Mouse (Mus musculus) CH12.LX (cell line): ENCODE measurements at regions not wholly inside any gene's neighbourhood (a gene's known extent, or its start where the extent isn't known, plus 50 kb on each side); places are given as distances from the start of the nearest gene placed in this dataset.

Source experiments
- DNase-seq: peaks from one replicate; pipeline ENCODE4 v3.0.0-alpha.2; 2013; ENCODE audit errors: extremely low read depth
- H3K27ac ChIP-seq: 2 replicates; pipeline ENCODE4 v1.5.1; 2012; ENCODE audit warnings: low read depth, mild to moderate bottlenecking, control low read depth, moderate library complexity; ENCODE audit not compliant: insufficient read depth
- H3K27me3 ChIP-seq: replicated peaks from 2 replicates; pipeline ENCODE3; 2012; ENCODE audit warnings: inconsistent platforms
- H3K36me3 ChIP-seq, 2 experiments: replicated peaks in 1 of 2; 2 replicates each; pipeline versions ENCODE3 to v1.6.1; 2012; ENCODE audit warnings: inconsistent platforms in 1 of 2, low read length in 1 of 2, mild to moderate bottlenecking in 1 of 2, mixed read lengths in 1 of 2, moderate library complexity in 1 of 2; ENCODE audit not compliant: control insufficient read depth in 1 of 2, insufficient read depth in 1 of 2
- H3K4me1 ChIP-seq, 2 experiments: 2 replicates each; pipeline ENCODE4 v1.6.1; 2012; ENCODE audit warnings: inconsistent platforms in 1 of 2, moderate library complexity in 1 of 2; ENCODE audit not compliant: insufficient read depth in 2 of 2, control insufficient read depth in 1 of 2
- H3K4me2 ChIP-seq: 2 replicates; pipeline ENCODE4 v1.6.1; 2012; ENCODE audit warnings: low read depth, mild to moderate bottlenecking, control low read depth; ENCODE audit not compliant: poor library complexity, insufficient read depth, severe bottlenecking
- H3K4me3 ChIP-seq, 3 experiments: fragments of 150-350 bp in 1 of 3; sonication (generic) in 1 of 3; replicated peaks in 1 of 3; 2 replicates each; pipeline versions ENCODE3 to v1.5.1; 2011 to 2012; ENCODE audit warnings: low read depth in 2 of 3, low read length in 2 of 3, mild to moderate bottlenecking in 2 of 3, moderate library complexity in 2 of 3, control low read depth in 1 of 3, improper control_type of control experiment in 1 of 3, inconsistent platforms in 1 of 3, mixed read lengths in 1 of 3; ENCODE audit not compliant: poor library complexity in 1 of 3
- H3K79me2 ChIP-seq: replicated peaks from 2 replicates; pipeline ENCODE4 v1.6.1; 2012; ENCODE audit warnings: mild to moderate bottlenecking, moderate library complexity; ENCODE audit not compliant: control insufficient read depth, poor library complexity, insufficient read depth, severe bottlenecking; ENCODE audit errors: extremely low read depth
- H3K9ac ChIP-seq: 2 replicates; pipeline ENCODE4 v1.6.1; 2012; ENCODE audit warnings: low read depth, mild to moderate bottlenecking, control low read depth, moderate library complexity; ENCODE audit not compliant: insufficient read depth
- H3K9me3 ChIP-seq: replicated peaks from 2 replicates; pipeline ENCODE3; 2012; ENCODE audit warnings: low read length, inconsistent platforms, mixed read lengths
- BHLHE40 ChIP-seq: IDR thresholded peaks from 2 replicates; pipeline ENCODE4 v1.6.1; 2011; ENCODE audit warnings: mild to moderate bottlenecking, low read depth, low read length, improper control_type of control experiment
- CHD2 ChIP-seq: IDR thresholded peaks from 2 replicates; pipeline ENCODE4 v1.6.1; 2011; ENCODE audit warnings: low read length, improper control_type of control experiment
- CTCF ChIP-seq, 2 experiments: IDR thresholded peaks in 1 of 2; conservative IDR thresholded peaks in 1 of 2; 2 replicates each; pipeline ENCODE4 v1.5.1; 2011 to 2012; ENCODE audit warnings: low read depth in 2 of 2, low read length in 2 of 2, improper control_type of control experiment in 1 of 2, inconsistent platforms in 1 of 2, mild to moderate bottlenecking in 1 of 2, moderate library complexity in 1 of 2
- E2F4 ChIP-seq: IDR thresholded peaks from 2 replicates; pipeline ENCODE4 v1.6.1; 2011; ENCODE audit warnings: low read depth, low read length, improper control_type of control experiment; ENCODE audit not compliant: insufficient replicate concordance
- ELF1 ChIP-seq: IDR thresholded peaks from 2 replicates; pipeline ENCODE4 v1.6.1; 2014; ENCODE audit warnings: low read depth, mild to moderate bottlenecking, inconsistent platforms, low read length, improper control_type of control experiment
- EP300 ChIP-seq: IDR thresholded peaks from 2 replicates; pipeline ENCODE4 v1.6.1; 2011; ENCODE audit warnings: low read length, improper control_type of control experiment
- ETS1 ChIP-seq: conservative IDR thresholded peaks from 2 replicates; pipeline ENCODE4 v1.6.1; 2012; ENCODE audit warnings: low read depth, mild to moderate bottlenecking, inconsistent platforms, low read length, improper control_type of control experiment, moderate library complexity
- IRF4 ChIP-seq: IDR thresholded peaks from 2 replicates; pipeline ENCODE4 v1.6.1; 2014; ENCODE audit warnings: low read depth, mild to moderate bottlenecking, inconsistent platforms, low read length, improper control_type of control experiment
- JUND ChIP-seq: conservative IDR thresholded peaks from 2 replicates; pipeline ENCODE4 v1.6.1; 2011; ENCODE audit warnings: low read depth, low read length, improper control_type of control experiment
- MAFK ChIP-seq: IDR thresholded peaks from 2 replicates; pipeline ENCODE4 v1.6.1; 2011; ENCODE audit warnings: low read length, improper control_type of control experiment; ENCODE audit not compliant: insufficient replicate concordance
- MAZ ChIP-seq: IDR thresholded peaks from 2 replicates; pipeline ENCODE4 v1.6.1; 2012; ENCODE audit warnings: low read depth, mild to moderate bottlenecking, inconsistent platforms, low read length, improper control_type of control experiment, moderate library complexity
- MYC ChIP-seq: IDR thresholded peaks from 2 replicates; pipeline ENCODE4 v1.6.1; 2011; ENCODE audit warnings: low read depth, mild to moderate bottlenecking, improper control_type of control experiment, low read length
- NELFE ChIP-seq: IDR thresholded peaks from 2 replicates; pipeline ENCODE4 v1.6.1; 2011; ENCODE audit warnings: low read depth, low read length, improper control_type of control experiment
- NRF1 ChIP-seq: IDR thresholded peaks from 2 replicates; pipeline ENCODE4 v1.6.1; 2014; ENCODE audit warnings: low read depth, mild to moderate bottlenecking, inconsistent platforms, low read length, improper control_type of control experiment, moderate library complexity
- PAX5 ChIP-seq: IDR thresholded peaks from 2 replicates; pipeline ENCODE4 v1.6.1; 2012; ENCODE audit warnings: low read length, inconsistent platforms, mixed read lengths
- POLR2A ChIP-seq: IDR thresholded peaks from 2 replicates; pipeline ENCODE4 v1.6.1; 2011; ENCODE audit warnings: low read depth, mild to moderate bottlenecking, improper control_type of control experiment, low read length
- TBP ChIP-seq: conservative IDR thresholded peaks from 2 replicates; pipeline ENCODE4 v1.6.1; 2011; ENCODE audit warnings: low read depth, low read length, improper control_type of control experiment
- TCF12 ChIP-seq: IDR thresholded peaks from 2 replicates; pipeline ENCODE4 v1.6.1; 2014; ENCODE audit warnings: low read depth, mild to moderate bottlenecking, inconsistent platforms, low read length, improper control_type of control experiment
- UBTF ChIP-seq: IDR thresholded peaks from 2 replicates; pipeline ENCODE4 v1.6.1; 2012; ENCODE audit warnings: low read depth, mild to moderate bottlenecking, inconsistent platforms, low read length, improper control_type of control experiment, moderate library complexity
- USF1 ChIP-seq: IDR thresholded peaks from 2 replicates; pipeline ENCODE4 v1.6.1; 2014; ENCODE audit warnings: low read depth, mild to moderate bottlenecking, inconsistent platforms, low read length, improper control_type of control experiment
- ZC3H11A ChIP-seq: IDR thresholded peaks from 2 replicates; pipeline ENCODE4 v1.6.1; 2012; ENCODE audit warnings: low read depth, mild to moderate bottlenecking, inconsistent platforms, low read length, improper control_type of control experiment
- ZNF384 ChIP-seq: IDR thresholded peaks from 2 replicates; pipeline ENCODE4 v1.6.1; 2012; ENCODE audit warnings: low read depth, low read length, improper control_type of control experiment, inconsistent platforms
- dilution Hi-C: fragments of 300-500 bp; cut with MboI; formaldehyde crosslinking; loops from 2 replicates; pipeline ENCODE4 v1.14.3; 2020; ENCODE audit warnings: low sequenced_read_pairs; ENCODE audit not compliant: extremely low pct_unique_long_range_greater_than_20kb, extremely low pct_ligation_motif_present
- in situ Hi-C: fragments of 300-500 bp; cut with MboI; formaldehyde crosslinking; loops from 3 replicates; pipeline ENCODE4 v1.14.3; 2019; ENCODE audit warnings: low sequenced_read_pairs, low pct_ligation_motif_present, low pct_unique_long_range_greater_than_20kb, mixed read lengths

DNA sequence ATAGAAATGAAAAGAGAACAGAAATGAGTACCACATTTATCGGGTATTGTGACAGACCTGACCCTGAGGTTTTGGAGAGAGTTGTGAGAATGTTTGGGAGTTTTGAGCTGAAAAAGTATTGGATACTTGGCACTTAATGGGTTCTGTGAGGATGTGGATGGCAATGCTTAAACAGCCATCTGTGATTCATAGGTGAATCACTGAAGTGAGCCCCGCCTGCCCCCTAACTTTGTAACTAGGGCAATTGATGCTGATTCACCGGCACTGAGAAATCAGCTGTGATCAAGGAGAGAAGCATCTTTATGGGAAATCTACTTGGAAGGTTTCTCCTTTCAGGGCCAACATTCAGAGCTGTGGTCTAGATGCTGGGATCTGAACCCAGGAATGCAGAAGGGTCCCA, 291.9 kb upstream of the Slc35b3 start:
- H3K27ac ChIP-seq: no peak overlapping the region
- H3K4me3 ChIP-seq: no peak overlapping the region
- no peaks in the 10 kb centered on the region for H3K27me3 ChIP-seq
- H3K4me1 ChIP-seq: peaks cover 0 to 23% of the 10 kb centered on the region in 2 experiments; a peak in 2 of 4 replicates
- dilution Hi-C loops: no loop called here
- H3K9ac ChIP-seq: no peak overlapping the region
- no peak overlapping the region for H3K4me2 ChIP-seq
- in situ Hi-C loops: no loop called here
- no peaks in the 10 kb centered on the region for H3K9me3 ChIP-seq
- TF ChIP-seq POLR2A: no peak
- no peak for TF ChIP-seq UBTF
- TF ChIP-seq MAFK: no peak
- TF ChIP-seq PAX5: no peak
- no peak for TF ChIP-seq EP300
- TF ChIP-seq CHD2: no peak
- no peak for TF ChIP-seq ELF1
- no peak for TF ChIP-seq E2F4
- no peak for TF ChIP-seq BHLHE40
- no peak for TF ChIP-seq TCF12
- TF ChIP-seq NELFE: no peak
- TF ChIP-seq ZC3H11A: no peak
- no peak for TF ChIP-seq TBP
- TF ChIP-seq JUND: no peak
- TF ChIP-seq MYC: no peak
- no peak for TF ChIP-seq MAZ
- no peak for TF ChIP-seq ETS1
- DNase-seq: no peak
- no peaks in the 10 kb centered on the region for H3K79me2 ChIP-seq
- no peaks in the 10 kb centered on the region for H3K36me3 ChIP-seq

- peaks cover 0 to 23% of the 10 kb centered on the region in 2 experiments; a peak in 2 of 4 replicates for H3K4me1 ChIP-seq
- H3K9ac ChIP-seq: no peak overlapping the region
- in situ Hi-C loops: no loop called here
- H3K9me3 ChIP-seq: no peaks in the 10 kb centered on the region
- no peaks in the 10 kb centered on the region for H3K79me2 ChIP-seq
- no peaks in the 10 kb centered on the region for H3K27me3 ChIP-seq
- no peak overlapping the region for H3K4me2 ChIP-seq
- no peak overlapping the region for H3K27ac ChIP-seq
- H3K36me3 ChIP-seq: no peaks in the 10 kb centered on the region
- no peak for DNase-seq
- no peak for TF ChIP-seq ELF1
- TF ChIP-seq CTCF (conservative IDR thresholded peaks at IDR 0.05 in 1 of 2, IDR thresholded peaks at IDR 0.05 in 1 of 2; ENCODE audit: low read depth in 2 of 2, low read length in 2 of 2): no peak
- no peak for TF ChIP-seq POLR2A
- TF ChIP-seq EP300: no peak
- no peak for TF ChIP-seq MAFK
- no peak for TF ChIP-seq IRF4
- TF ChIP-seq ZC3H11A: no peak
- no peak for TF ChIP-seq MYC
- TF ChIP-seq NRF1: no peak
- TF ChIP-seq ZNF384: no peak
- TF ChIP-seq MAZ: no peak
- TF ChIP-seq JUND: no peak
- TF ChIP-seq USF1: no peak
- TF ChIP-seq, all 38 proteins: peak for 0
- no peak overlapping the region for H3K4me3 ChIP-seq
- dilution Hi-C loops: no loop called here
Observed at GRCm38 (mm10) chr13:39250096-39250495, 289.4 kb upstream of the Slc35b3 start.
